Mouse (Mus musculus): Measurements from ENCODE around the gene Gdnf. TPM values are rescaled to one million over a fixed set of nuclear protein-coding genes. Genes with fewer than 3 reads are reported as not detected.
A peak's percentile ranks its signal among the peaks of the same experiment; 100 is the strongest.

Gdnf gene
- total RNA-seq (2022) = under 1 TPM; 0.41 to 0.60 (median 0.46) TPM

DNA sequence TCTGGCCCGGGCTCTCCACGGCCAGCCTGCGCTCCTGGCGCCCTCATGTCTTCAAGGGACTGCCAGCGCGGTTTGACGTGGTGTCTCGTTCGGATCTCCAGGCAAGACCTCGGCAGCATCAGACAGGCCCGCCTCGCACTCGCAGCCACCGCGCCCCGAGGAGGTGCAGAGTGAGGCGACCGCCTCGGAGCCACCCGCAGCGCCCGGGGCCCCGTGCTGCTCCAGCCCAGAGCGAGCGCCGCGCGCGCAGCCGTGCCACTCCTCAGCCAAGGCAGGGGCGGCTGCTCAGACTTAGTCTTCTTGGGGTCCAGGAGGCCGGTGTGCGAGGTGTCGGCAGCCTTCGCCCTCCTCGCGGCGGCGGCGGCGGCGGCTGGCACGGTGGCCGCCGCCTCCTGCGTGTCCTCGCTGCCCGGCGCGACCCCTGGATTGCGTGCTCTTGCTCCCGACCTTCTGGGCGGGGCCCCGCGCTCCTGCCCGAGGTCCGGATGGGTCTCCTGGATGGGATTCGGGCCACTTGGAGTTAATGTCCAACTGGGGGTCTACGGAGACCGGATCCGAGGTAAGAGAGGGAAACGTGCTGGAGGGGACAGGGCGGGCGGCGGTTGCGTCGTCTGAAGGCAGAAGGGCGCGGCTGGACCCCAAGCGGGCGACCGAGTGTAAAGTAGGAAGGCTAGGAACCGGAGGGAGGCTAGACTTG, at the start of gene Gdnf:
Gene Gdnf, plus strand, starts transcription at position 291 of the 697 bp plus-strand sequence.
- no peak for DNase-seq (ENCODE audit: low spot score)

DNA sequence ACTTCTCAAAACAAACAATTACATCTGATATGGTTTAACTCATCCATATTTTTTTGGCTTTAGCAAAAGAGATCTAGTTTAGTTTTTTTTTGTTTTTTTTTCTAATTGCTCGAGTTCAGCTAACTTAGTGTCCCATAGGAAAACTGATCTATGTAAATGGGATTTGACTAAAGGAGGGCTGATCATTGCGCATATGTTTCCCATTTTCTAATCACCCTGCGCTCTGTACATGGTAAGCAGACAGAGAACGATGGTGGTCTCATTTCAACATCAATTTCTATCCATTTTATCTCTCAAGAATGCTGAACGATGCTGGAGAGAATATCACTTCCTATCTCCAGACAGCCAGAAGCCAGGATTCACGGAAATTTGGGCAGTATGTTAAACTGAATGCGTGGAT, 43.5 kb upstream of the Gdnf start:
- DNase-seq (ENCODE audit: low spot score) = no peak

DNA sequence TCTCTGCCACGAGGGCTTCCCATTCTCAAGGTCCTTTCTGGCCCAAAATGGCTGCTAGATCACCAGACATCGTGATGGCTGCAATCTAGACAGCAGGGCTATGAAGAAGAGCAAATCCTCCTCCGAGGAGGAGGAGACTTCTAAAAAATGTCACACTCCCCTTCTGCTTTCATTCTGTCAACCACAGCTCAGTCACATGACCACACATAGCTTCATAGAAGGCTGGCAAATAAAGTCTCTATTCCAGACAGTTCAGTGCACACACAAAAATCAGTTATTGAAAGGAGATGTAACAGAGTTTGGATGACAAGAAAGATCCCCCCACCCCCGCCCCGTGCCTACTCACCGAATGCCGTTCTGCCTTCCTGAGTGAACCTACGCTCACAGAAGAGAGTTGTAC, 37.7 kb upstream of the Gdnf start:
- no peak for DNase-seq (ENCODE audit: low spot score)

DNA sequence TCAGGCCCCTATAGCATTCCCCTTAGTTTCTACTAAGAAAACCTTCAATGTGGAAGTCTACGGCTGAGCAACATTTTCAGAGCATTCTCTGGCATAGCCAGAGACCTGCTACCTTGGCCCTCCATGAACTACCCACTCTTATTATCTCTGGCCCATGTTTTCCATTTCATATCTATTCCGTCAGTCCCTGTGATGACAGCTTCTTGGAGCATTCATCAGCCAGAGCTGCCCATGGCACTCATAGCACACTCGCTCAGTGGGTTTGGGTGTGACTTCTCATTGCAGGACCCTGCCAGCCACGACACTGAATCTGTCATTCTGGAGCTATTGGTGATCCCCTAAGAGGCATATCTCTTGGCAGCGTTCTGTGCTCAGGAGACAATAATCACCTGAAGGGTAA, 29.1 kb upstream of the Gdnf start:
- peak; percentile 43 for DNase-seq (ENCODE audit: low spot score)

DNA sequence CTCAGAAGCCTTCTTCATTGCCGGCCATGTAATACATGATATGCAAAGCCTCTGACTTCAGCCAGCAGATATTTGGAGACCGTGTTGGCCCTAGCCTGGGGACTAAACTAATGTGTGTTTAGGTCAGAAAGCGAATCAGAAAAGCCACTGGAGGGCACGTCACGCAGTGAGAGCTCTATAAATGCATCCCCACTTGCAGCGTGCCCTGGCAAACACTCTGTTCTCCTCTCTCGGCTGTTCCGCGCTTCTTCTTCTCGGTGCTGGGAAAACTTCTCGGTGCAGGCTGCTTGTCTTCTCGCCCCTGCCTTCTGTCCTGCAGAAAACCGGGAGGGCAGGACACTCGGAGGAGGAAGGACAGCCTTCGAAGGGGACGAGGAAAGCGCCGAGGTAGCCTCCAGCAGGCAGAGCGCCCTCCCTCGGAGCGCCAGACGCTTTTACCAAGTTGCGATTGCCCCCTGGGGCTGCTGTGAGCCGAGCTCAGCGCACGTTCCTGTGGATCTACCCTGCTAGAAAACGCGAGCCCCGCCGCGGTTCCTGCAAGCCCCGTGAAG, 730 bp upstream of the Gdnf start:
- no peak for DNase-seq (ENCODE audit: low spot score)

DNA sequence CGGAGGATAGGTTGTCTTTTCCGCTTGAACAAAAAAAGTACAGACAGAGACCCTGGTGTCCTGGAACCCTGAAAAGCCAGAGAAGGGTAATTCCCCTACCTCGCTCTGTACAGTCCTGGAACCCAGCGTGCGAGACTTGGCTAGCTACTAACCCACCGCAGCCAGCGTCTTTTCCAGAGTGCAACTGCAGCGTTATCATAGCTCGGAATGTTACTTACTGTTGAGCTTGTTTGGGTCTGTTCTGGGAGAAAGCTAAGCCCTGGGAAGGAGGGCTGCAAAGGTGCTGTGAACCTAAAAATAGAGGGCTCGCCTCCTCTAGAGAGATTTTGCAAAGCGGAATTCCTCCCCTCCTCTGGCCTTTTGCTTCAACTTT, 593 bp downstream of the Gdnf start:
- no peak for DNase-seq (ENCODE audit: low spot score)

DNA sequence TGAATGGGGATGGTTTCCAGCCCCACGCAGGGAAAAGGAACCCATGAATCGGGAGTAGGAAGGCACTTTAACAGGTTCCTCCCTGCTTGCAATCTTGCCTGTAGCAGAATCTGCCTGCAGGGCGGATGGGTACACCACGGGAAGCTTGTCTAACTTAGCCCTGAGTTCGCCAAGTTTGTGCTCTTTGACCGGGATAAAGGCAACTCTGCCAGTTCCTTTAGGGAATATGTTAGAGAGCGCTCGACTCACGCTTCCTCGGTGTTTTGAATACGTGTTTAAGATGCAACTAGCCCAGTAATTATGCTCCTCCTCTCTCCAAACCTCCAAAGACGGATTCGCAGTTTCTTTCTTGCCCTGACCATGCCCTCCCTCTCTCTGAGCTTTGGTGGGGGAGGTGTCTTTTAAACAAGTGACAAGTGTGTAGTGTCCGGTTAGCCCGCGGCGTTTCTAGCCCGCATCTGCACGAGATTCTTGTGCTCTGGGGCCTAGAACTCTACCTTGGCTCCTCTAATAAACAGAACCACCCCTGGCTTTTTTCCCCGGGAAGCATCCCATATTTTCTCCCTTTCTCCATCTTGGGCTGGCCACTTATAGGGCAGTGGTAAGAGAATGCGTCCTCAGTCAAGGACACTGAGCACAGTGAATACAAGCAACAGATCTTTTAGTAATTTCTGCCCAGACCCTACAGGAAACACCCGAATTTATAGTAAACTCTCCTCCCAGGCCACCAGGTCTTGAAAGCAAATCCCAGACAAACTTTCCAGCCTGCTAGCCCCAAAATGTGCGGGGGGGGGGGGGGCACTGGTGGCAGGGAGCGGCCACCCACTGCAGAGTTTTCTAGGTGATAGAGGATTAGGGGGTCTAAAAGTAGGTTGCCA, 1.4 kb downstream of the Gdnf start:
- DNase-seq (ENCODE audit: low spot score) = no peak

DNA sequence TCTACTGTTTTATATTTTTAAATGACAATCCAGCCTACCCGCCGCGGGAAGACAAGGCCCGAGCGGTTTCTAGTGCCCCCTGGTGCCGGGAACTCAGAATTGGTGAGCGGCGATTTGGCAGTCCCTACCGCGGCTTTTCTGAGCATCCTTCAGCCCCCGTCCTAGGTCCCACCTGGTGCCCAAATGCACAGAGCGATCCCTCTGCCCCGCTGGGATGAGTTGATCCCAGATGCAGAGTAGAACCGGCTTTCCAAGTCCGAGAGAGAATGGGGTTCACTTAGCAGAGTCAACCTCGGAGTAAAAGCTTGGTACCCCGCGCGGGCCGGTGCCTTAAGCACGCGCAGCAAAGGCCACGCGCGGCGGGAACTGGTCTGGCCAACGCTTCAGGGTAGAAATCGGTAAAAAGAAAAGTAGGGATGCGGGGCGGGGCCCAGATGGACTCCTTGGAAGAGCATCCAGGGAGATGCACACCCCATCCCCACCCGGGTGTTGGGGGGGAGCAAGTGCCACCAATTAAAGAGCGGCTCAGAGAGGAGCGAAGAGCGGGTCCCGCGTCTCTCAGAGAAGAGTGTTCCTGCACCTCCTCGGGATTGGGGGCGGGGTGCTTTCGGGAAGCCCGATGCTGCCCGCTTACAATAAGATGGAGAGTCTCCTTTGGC, 2.4 kb downstream of the Gdnf start:
- DNase-seq (ENCODE audit: low spot score) = peak; percentile 38

DNA sequence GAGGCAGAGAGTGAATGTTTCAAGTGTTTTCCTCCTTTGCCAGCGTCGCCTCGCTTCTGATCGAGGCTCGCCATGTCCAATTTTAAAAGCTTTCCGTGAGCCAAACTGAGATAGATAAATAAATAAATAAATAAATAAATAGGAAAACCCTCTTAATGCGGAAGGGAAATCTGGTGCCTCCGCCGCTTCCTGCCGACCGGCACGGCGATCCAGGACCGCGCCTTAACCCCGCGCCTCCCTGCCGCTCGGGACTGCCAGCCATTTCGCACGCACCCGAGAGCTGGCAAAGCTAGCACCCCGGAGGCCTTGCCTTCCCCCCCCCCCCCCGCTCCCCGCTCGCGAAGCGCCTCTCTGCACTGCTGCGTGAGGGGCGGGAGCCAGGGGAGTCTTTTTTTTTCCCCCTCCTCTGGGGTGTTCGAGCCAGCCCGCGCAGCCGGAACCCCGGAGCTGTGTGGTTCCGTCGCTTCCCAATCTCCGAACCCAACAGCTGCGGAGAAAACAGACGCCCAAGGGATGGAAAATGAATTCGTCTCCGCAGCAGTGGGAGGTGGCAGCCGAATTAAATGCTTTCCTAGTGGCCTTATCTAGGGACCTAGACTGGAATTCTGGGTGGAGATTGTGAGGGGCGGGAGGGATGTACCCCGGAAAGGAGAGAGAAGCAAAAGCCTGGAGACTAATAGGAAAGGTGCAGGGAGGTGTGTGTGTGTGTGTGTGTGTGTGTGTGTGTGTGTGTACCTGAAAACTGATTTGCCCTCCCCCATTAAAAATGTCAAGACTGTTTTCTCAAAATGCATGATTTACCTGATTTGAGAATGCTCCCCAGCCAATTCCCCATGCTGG, 3.1 kb downstream of the Gdnf start:
- DNase-seq (ENCODE audit: low spot score) = no peak

DNA sequence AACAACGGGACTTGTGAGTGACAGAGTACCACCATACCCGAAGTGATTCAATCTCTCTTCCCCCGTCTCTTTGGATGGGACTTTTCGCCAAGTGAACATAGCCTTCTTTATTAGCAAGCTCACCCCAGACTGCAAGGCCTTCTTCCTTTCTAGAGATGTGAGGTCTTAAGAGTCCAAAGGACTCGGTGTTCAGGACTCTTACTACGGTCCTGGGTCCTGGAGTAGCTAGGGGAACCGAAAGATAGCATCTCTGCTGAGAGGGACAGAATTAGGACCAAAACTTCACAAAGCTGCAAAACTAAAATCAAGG, 3.7 kb downstream of the Gdnf start:
- no peak for DNase-seq (ENCODE audit: low spot score)

DNA sequence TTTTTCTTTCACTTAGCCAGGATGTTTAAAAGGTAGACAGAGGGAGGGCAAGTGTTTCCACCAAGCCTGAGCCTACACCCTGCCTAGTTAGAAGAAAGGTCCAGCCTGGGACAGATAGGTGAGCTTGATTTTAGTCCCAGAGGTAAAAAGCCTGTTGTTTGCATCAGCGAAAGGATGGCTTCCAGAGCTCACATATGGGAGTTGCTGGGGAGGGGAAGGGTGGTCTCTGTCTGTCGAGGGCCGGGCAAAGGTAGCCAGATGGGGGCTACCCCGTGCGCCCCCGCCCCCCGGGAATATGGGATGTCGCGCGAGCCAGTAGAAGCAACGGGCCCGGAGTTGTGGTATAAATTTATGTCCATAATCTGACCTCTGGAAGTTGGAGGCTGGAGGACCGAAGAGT, 4.3 kb downstream of the Gdnf start:
- DNase-seq (ENCODE audit: low spot score) = no peak

DNA sequence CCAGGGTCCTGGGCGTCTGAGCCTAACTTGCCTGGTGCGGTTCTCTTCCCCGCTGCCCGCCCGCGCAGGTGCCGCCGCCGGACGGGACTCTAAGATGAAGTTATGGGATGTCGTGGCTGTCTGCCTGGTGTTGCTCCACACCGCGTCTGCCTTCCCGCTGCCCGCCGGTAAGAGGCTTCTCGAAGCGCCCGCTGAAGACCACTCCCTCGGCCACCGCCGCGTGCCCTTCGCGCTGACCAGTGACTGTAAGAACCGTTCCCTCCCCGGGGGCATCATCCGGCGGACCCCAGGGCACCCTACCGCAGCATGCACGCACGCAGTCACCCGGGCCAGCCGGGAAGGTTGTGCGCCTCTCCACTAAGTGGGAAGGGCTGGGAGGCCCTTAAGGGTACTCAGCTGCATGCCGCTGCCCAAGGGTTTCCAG, 4.9 kb downstream of the Gdnf start:
- no peak for DNase-seq (ENCODE audit: low spot score)

DNA sequence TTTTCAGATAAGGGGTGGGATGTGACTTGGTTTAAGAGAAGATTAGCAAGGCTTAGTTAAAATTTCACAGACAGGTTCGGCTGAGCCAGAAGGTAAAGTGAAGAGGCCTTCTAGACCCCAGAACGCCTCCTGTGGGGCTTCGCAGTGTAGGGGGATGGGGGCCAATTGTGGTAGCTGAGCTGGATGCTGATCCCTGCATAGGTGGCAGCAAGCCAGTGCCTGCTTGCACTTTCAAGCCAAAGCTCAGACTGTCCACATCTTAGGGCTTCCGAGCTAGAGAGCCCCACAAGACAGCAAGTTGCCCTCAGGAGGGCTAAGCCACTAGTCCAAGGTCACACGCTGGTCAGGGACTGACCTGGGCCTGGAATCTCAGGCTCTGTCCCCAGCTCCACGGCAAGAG, 13.2 kb downstream of the Gdnf start:
- DNase-seq (ENCODE audit: low spot score) = no peak

DNA sequence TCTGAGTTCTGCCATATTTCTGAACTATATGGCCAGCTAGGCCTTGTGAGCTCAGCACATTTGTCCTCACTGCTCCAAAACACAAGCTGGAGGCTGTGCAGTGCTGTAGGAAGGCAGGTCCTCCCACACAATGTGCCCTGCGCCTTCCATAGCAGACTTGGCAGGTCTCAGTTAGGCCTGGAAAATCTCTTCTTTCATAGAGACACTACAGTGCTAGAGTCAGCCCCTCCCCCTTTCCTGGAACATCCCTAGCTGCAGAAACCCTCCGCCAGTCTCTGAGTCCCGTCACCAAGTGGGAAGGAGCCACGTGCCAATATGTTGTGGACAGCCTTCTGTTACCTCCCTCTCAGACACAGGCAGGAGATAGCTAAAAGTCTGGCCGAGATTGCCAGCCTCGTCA, 14.9 kb downstream of the Gdnf start:
- DNase-seq (ENCODE audit: low spot score) = no peak

DNA sequence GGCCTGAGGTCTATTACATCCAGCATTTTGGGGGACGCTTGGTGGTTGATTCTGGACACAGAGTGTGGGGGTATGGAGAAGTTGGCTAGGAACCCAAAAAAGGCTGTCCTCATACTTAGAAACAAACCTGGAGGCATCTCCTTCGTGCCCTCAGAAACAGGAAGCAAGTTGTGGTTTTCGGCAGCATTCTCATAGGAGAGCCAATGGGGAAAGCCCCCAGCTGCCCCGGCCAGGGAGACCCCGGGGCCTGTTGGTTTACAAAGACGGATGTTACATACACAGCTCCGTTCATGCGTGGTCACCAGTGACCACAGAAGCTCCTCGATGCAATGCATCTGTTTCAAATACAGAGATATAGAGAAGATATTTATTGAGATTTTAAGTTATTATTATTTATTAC, 24.8 kb downstream of the Gdnf start:
- no peak for DNase-seq (ENCODE audit: low spot score)

DNA sequence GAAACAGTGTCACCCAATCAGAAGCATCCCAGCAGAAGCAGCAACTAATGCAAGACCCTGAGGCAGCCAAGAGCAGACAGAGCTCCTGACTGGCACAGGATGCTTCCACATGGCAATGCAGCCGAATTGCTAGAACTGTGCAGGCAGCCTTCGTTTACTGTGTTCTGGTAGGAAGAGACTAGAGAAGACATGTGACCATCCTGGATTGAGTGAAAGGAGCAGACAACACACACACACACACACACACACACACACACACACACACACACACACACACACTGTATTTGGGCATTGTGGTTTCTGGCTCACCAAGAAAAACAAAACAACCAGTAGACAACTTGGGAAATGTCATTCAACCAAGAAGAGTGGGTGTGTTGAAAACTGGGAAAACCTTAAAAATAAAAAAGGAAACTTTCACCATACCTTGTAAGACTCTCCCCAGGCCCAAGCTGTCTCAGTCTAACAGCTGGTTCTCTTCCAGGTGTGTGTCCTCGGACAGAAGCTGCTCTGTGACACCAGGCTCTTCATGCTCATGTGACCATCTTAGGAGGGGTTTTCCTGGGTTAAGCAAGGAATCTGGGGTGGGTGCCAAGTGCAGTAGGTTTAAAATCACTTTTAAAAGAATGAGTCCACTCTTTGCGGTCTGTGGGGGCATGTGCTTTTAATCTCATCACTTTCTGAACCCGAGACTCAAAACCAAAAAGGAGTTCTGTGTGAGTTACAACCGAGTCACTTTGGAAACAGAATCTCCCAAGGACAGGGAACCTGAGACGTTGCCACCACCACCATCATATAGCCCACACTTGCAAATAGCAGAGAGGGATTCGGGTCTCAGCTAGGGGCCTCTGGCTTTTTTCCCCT, 27.6 kb downstream of the Gdnf start:
- DNase-seq (ENCODE audit: low spot score) = no peak

DNA sequence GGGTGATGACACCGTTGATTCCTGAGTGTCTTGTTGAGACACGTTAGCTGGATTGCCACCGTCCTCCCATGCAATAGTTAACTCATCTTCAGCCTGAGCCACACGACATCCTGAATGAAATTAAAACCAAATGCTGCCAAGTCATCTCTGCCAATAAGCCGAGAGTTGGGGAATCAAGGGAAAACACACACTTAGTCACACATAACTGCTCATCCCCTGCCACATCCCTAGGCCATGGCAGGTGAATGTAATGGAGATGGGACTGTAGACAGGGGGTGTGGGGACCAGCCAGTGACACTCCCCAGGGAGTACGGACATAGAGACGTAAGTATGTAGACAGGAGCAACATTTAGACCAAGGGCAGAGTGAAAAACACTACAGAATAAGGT, 28.3 kb downstream of the Gdnf start:
- DNase-seq (ENCODE audit: low spot score) = no peak

DNA sequence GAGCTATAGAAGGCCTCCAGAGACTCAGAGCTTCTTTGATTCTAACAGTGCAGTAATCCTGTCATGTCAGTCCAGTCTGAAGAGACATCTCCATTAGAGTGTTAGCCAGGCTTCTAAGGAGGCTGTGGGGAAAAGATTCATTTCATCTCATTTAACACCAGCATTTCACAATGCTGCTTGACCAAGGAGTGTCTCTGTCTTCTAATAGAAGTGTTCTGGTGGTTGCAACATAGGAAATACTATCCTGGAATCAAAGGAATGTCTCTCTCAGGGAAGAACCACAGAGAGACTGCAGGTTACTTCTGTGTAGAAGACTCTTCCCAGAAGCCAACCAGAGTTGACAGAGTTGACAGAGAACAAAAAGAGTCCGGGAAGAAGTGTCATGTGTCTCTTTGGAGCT, 31.0 kb downstream of the Gdnf start:
- no peak for DNase-seq (ENCODE audit: low spot score)

DNA sequence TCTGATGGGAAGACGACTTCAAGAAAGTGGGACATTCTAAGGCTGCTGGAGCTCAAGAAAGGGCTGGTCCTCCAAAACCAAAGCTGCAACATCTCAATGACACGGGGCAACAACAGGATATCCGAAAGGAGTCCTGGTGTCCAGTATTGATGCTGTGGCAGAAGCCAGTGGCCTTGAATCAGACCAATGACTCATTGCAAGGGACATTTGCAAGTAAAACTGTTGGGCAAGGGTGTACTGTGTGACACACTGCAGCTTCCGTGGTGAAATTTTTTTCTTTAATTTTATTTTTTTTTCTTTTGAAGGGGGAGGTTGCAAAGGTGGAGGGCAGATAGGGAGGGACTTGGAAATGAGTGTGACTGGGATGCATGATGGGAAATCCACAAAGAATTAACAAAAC, 31.8 kb downstream of the Gdnf start:
- DNase-seq (ENCODE audit: low spot score) = no peak

DNA sequence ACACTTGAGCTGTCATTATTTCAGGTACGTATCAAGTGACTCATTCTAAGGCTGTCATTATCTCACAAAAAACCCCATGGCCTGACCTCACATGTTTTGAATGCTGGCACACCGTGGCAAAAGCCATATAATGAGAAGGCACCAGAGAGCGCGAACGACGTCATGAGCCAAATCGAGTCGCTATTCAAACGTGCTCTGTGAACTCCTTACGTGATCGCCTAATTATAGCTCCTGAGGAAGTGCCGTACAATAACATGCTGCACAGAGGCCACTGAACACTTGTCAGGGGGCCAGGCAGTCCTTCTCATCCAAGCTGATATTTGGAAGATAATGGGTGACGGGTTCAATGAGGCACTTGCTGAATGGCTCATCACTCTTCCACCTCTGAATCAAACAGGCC, 46.8 kb downstream of the Gdnf start:
- DNase-seq (ENCODE audit: low spot score) = peak; percentile 54

DNA sequence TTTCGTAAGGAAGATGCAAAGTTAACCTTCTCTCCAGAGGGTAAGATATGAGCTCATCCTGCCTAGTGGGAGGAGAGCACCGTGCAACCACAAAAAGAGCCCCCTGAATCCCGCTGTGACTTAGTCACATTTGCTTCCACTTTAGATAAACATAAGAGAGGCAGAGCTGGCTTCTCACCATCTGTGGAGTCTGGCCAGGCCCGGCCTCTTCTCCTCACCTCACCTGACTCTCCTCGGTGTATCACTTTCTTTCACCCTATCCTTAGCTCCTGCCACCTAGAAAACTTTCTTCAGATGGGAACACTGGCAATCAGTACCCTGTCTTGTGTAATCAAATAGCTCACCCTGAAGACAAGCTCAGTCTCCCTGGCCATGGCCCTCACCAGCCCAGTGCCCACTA, 48.2 kb downstream of the Gdnf start:
- no peak for DNase-seq (ENCODE audit: low spot score)
